Mouse (Mus musculus): Measurements from ENCODE around the gene Scarf1. TPM values are rescaled to one million over a fixed set of nuclear protein-coding genes. Genes with fewer than 3 reads are reported as not detected.
A peak's percentile ranks its signal among the peaks of the same experiment; 100 is the strongest.

Gene Scarf1
- total RNA-seq, 2 experiments from 2014 or later = 8.5 to 12.1 TPM

- DNase-seq (ENCODE audit: low spot score) = peak; percentile 67
- intact Hi-C loops (cut with DNase I) = loop anchor here (1.0 to 5.0 kb wide), 3 partner anchors 50 to 163 kb away; partner anchors contain the start of genes Rpa1 and Smyd4
Measured at GRCm38 (mm10) chr11:75509741-75510626, 3.4 kb upstream of the Scarf1 start, which contains the start of gene Rilp. Gene Rilp (plus strand): TSS chr11:75510094.

GRCm38 (mm10) chr11:75510627-75510993, 2.7 kb upstream of the Scarf1 start:
- peak; percentile 88 for DNase-seq (ENCODE audit: low spot score)
- intact Hi-C loops (cut with DNase I) = loop anchor here (1.0 to 5.0 kb wide), 3 partner anchors 50 to 163 kb away; partner anchors contain the start of genes Rpa1 and Smyd4

- intact Hi-C loops (cut with DNase I) = loop anchor here (5.0 kb wide), 2 partner anchors 109 to 164 kb away; partner anchors contain the start of genes Rpa1 and Smyd4
Measured at GRCm38 (mm10) chr11:75511213-75511612, 2.1 kb upstream of the Scarf1 start.

GRCm38 (mm10) chr11:75512301-75513018, 880 bp upstream of the Scarf1 start:
- intact Hi-C loops (cut with DNase I) = loop anchor here (5.0 kb wide), 2 partner anchors 110 to 165 kb away; partner anchors contain the start of genes Rpa1 and Smyd4
- no peak for DNase-seq (ENCODE audit: low spot score)

More at GRCm38 (mm10) chr11:75511213-75511612, 2.1 kb upstream of the Scarf1 start:
- DNase-seq (ENCODE audit: low spot score) = no peak

- no peak for DNase-seq (ENCODE audit: low spot score)
- intact Hi-C loops (cut with DNase I) = no loop called here
Measured at GRCm38 (mm10) chr11:75515186-75515585, 1.8 kb downstream of the Scarf1 start.

GRCm38 (mm10) chr11:75519834-75520633, 6.7 kb downstream of the Scarf1 start:
- intact Hi-C loops (cut with DNase I) = no loop called here
- no peak for DNase-seq (ENCODE audit: low spot score)

- intact Hi-C loops (cut with DNase I) = no loop called here
- no peak for DNase-seq (ENCODE audit: low spot score)
Measured at GRCm38 (mm10) chr11:75521609-75522008, 8.3 kb downstream of the Scarf1 start.

GRCm38 (mm10) chr11:75522793-75523192, 9.5 kb downstream of the Scarf1 start:
- DNase-seq (ENCODE audit: low spot score) = no peak
- intact Hi-C loops (cut with DNase I) = no loop called here

GRCm38 (mm10) chr11:75525531-75526125, 12.3 kb downstream of the Scarf1 start:
- intact Hi-C loops (cut with DNase I) = no loop called here
- no peak for DNase-seq (ENCODE audit: low spot score)

GRCm38 (mm10) chr11:75526943-75527342, 13.6 kb downstream of the Scarf1 start:
- intact Hi-C loops (cut with DNase I) = no loop called here
- DNase-seq (ENCODE audit: low spot score) = no peak

- DNase-seq (ENCODE audit: low spot score) = no peak
- intact Hi-C loops (cut with DNase I) = loop anchor here (1.0 kb wide), 1 partner anchor 44 kb away; no protein-coding TSS in a partner anchor
Measured at GRCm38 (mm10) chr11:75529771-75530170, 16.4 kb downstream of the Scarf1 start.

- intact Hi-C loops (cut with DNase I) = loop anchor here (1.0 kb wide), 1 partner anchor 43 kb away; no protein-coding TSS in a partner anchor
- DNase-seq (ENCODE audit: low spot score) = peak; percentile 81
Measured at GRCm38 (mm10) chr11:75530325-75530724, 17.0 kb downstream of the Scarf1 start.

- intact Hi-C loops (cut with DNase I) = loop anchor here (1.0 kb wide), 1 partner anchor 42 kb away; no protein-coding TSS in a partner anchor
- no peak for DNase-seq (ENCODE audit: low spot score)
Measured at GRCm38 (mm10) chr11:75530845-75531373, 17.6 kb downstream of the Scarf1 start.

- DNase-seq (ENCODE audit: low spot score) = peak; percentile 89
- intact Hi-C loops (cut with DNase I) = no loop called here
Measured at GRCm38 (mm10) chr11:75531469-75532242, 18.3 kb downstream of the Scarf1 start, which contains the start of gene Slc43a2. Gene Slc43a2 (plus strand): TSS chr11:75531694.

- no peak for DNase-seq (ENCODE audit: low spot score)
- intact Hi-C loops (cut with DNase I) = no loop called here
Measured at GRCm38 (mm10) chr11:75532340-75533277, 19.3 kb downstream of the Scarf1 start.

GRCm38 (mm10) chr11:75533314-75534015, 20.1 kb downstream of the Scarf1 start:
- DNase-seq (ENCODE audit: low spot score) = no peak
- intact Hi-C loops (cut with DNase I) = loop anchor here (2.0 kb wide), 1 partner anchor 15 kb away; no protein-coding TSS in a partner anchor
